Mouse (Mus musculus): ENCODE results near the gene Abhd11. TPM values are rescaled to one million over a fixed set of nuclear protein-coding genes. Genes with fewer than 3 reads are reported as not detected.

Abhd11 gene
- polyA plus RNA-seq, 2 experiments = 25.1 to 27.0 TPM

DNA sequence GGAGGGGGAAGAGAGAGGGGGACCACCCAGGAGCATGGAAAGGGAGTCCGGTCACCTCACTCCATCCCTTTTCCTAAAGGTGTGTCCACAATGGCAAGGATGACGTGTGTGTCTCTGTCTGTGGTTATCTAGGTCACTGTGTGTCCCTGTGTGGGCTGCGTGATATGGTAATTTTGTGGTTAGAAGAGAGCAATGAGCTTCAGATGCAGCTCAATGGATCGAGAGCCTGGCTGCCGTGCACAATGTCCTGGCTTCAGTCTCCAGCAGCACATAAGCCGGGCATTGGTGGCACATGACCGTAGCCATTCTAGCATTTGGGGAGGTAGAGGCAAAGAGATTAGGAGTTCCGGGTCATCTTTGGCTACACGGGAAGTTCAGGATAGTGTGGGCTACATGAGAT is 30.6 kb downstream of the Abhd11 start:
- TF ChIP-seq CTCF (IDR thresholded peaks at IDR 0.05; ENCODE audit: low read depth) = no peak
- TF ChIP-seq EP300 (IDR thresholded peaks at IDR 0.05; ENCODE audit: low read depth) = no peak
- ATAC-seq (ENCODE audit: insufficient read depth) = 0 out of 2 replicates have a peak, but pooled peaks have one; percentile 14
- Histone ChIP-seq H3K27ac (no peak overlapping the region), H3K4me3 (ENCODE audit: insufficient read depth in 1 of 2, low read depth in 2 of 2, low read length in 2 of 2) (no peak overlapping the region), H3K36me3 (replicated peaks; ENCODE audit: control insufficient read depth, insufficient read depth, low read depth) (no peaks in the 10 kb centered on the region), H3K9me3 (ENCODE audit: control insufficient read depth, low read length) (no peaks in the 10 kb centered on the region), H3K9ac (replicated peaks) (no peak overlapping the region), H3K4me1 (replicated peaks; ENCODE audit: control insufficient read depth in 2 of 2, insufficient read depth in 2 of 2, low read length in 1 of 2) (peaks cover 5 to 26% of the 10 kb centered on the region in 2 experiments), H3K27me3 (ENCODE audit: control insufficient read depth, insufficient read depth, low read length) (no peaks in the 10 kb centered on the region), H3K4me2 (ENCODE audit: low read depth) (peak overlapping the region; percentile 12; the same call in 1 of the 2 replicates)
- DNase-seq (ENCODE audit: low read depth in 3 of 3, low spot score in 3 of 3) = no peak
- WGBS (ENCODE audit: insufficient replicate concordance) = 31% methylated on average over 9 of the region's 9 CpGs

DNA sequence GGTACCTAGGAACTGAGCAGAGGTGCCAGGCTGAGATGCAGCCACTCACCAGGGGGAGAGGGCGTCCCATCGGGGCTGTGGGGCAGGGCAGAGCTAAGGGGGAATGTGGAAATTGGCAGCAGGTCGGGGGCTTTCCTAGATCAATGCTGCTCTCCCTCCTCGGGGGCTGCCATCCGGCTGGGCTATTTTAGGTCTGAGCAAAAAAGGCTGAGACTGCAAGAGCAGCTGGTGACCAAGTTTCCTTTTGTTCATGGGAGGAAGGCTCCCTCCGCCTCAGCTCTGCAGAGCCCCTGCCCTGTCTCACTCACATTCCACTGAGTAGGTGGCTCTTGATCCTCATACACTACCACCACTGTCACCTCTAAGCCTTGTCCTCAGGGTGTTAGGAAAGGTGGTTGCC is 31.1 kb downstream of the Abhd11 start:
- TF ChIP-seq CTCF (IDR thresholded peaks at IDR 0.05; ENCODE audit: low read depth) = no peak
- TF ChIP-seq EP300 (IDR thresholded peaks at IDR 0.05; ENCODE audit: low read depth) = no peak
- H3K9me3 ChIP-seq (ENCODE audit: control insufficient read depth, low read length) = no peaks in the 10 kb centered on the region

DNA sequence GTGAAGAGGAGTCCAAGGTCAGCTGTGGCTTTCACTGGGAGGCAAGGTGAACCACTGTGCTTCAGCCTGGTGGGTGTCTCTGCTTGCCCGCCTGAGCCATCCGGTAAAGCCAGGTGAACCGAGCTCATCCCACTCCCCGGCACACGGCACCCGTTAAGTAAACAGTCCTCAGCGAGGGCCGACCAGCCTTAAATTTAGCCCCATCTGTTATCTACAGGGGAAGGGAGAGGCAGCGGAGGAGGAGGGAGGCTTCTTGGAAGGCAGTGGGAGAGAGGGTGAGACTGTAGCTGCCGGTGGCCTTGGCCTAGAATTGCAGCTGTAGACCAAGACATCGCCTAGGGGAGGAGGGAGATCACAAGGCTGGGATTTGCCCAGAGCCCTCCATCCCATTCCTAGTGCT is 31.8 kb downstream of the Abhd11 start:
- 27% methylated on average over 11 of the region's 11 CpGs for WGBS (ENCODE audit: insufficient replicate concordance)
- DNase-seq (ENCODE audit: low read depth in 3 of 3, low spot score in 3 of 3) (no peak), ATAC-seq (ENCODE audit: insufficient read depth) (no peak)
- Histone ChIP-seq H3K9ac (replicated peaks) (no peak overlapping the region), H3K36me3 (replicated peaks; ENCODE audit: control insufficient read depth, insufficient read depth, low read depth) (no peaks in the 10 kb centered on the region), H3K27me3 (ENCODE audit: control insufficient read depth, insufficient read depth, low read length) (no peaks in the 10 kb centered on the region), H3K4me3 (ENCODE audit: insufficient read depth in 1 of 2, low read depth in 2 of 2, low read length in 2 of 2) (no peak overlapping the region), H3K4me1 (replicated peaks; ENCODE audit: control insufficient read depth in 2 of 2, insufficient read depth in 2 of 2, low read length in 1 of 2) (peaks cover 5 to 26% of the 10 kb centered on the region in 2 experiments), H3K27ac (no peak overlapping the region), H3K4me2 (ENCODE audit: low read depth) (no peak overlapping the region), H3K9me3 (ENCODE audit: control insufficient read depth, low read length) (no peaks in the 10 kb centered on the region)
- TF ChIP-seq CTCF (IDR thresholded peaks at IDR 0.05; ENCODE audit: low read depth) (no peak), EP300 (IDR thresholded peaks at IDR 0.05; ENCODE audit: low read depth) (no peak)

More for the DNA sequence above, 31.1 kb downstream of the Abhd11 start:
- no peaks in the 10 kb centered on the region for H3K36me3 ChIP-seq (replicated peaks; ENCODE audit: control insufficient read depth, insufficient read depth, low read depth)
- 37% methylated on average over 6 of the region's 6 CpGs for WGBS (ENCODE audit: insufficient replicate concordance)
- DNase-seq (ENCODE audit: low read depth in 3 of 3, low spot score in 3 of 3) (no peak), ATAC-seq (ENCODE audit: insufficient read depth) (no peak)
- H3K27ac ChIP-seq = no peak overlapping the region
- peaks cover 5 to 26% of the 10 kb centered on the region in 2 experiments for H3K4me1 ChIP-seq (replicated peaks; ENCODE audit: control insufficient read depth in 2 of 2, insufficient read depth in 2 of 2, low read length in 1 of 2)
- no peaks in the 10 kb centered on the region for H3K27me3 ChIP-seq (ENCODE audit: control insufficient read depth, insufficient read depth, low read length)
- no peak overlapping the region for H3K9ac ChIP-seq (replicated peaks)
- no peak overlapping the region for H3K4me3 ChIP-seq (ENCODE audit: insufficient read depth in 1 of 2, low read depth in 2 of 2, low read length in 2 of 2)
- H3K4me2 ChIP-seq (ENCODE audit: low read depth) = peak overlapping the region; percentile 12; the same call in 1 of the 2 replicates

DNA sequence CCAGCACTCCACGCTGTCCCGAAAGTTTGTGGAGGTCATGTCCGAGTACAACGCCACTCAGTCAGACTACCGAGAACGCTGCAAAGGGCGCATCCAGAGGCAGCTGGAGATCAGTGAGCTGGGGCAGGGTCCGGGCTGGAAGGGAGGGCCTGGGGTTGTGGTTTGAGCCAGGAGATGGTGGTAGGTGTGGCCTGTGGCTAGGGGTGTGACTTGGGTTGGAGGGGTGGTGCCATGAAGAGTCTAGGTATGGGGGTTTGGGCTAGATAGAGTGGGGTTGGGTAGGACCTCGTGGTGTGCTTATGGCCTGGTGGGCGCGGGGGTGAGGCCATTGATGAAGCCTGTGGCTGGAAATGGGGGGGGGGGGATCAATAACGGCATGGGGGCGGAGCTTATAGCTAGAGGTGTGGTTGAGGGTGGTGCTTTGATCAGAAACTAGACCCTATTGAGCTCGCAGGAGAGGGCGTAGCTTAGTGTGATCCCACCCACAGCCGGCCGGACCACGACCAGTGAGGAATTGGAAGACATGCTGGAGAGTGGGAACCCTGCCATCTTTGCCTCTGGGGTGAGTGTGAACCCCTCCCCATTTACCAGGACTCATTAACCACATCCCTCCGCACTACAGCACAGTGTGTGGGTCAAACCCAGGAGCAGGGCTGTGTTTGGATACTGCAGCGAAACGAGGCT is 33.3 kb downstream of the Abhd11 start:
- Histone ChIP-seq H3K9ac (replicated peaks) (no peak overlapping the region; the same call in 1 of the 2 replicates), H3K4me2 (ENCODE audit: low read depth) (peak overlapping the region; percentile 57), H3K4me3 (ENCODE audit: insufficient read depth in 1 of 2, low read depth in 2 of 2, low read length in 2 of 2) (peak overlapping the region; percentile 17 to 27), H3K9me3 (ENCODE audit: control insufficient read depth, low read length) (no peaks in the 10 kb centered on the region), H3K36me3 (replicated peaks; ENCODE audit: control insufficient read depth, insufficient read depth, low read depth) (no peaks in the 10 kb centered on the region), H3K27me3 (ENCODE audit: control insufficient read depth, insufficient read depth, low read length) (no peaks in the 10 kb centered on the region), H3K27ac (no peak overlapping the region), H3K4me1 (replicated peaks; ENCODE audit: control insufficient read depth in 2 of 2, insufficient read depth in 2 of 2, low read length in 1 of 2) (peaks cover 5 to 24% of the 10 kb centered on the region in 2 experiments)
- 34% methylated on average over 21 of the region's 21 CpGs for WGBS (ENCODE audit: insufficient replicate concordance)
- peak; percentile 71; the same call in 1 of the 2 replicates for ATAC-seq (ENCODE audit: insufficient read depth)
- no peak for DNase-seq (ENCODE audit: low read depth in 3 of 3, low spot score in 3 of 3)
- TF ChIP-seq EP300 (IDR thresholded peaks at IDR 0.05; ENCODE audit: low read depth) (no peak), CTCF (IDR thresholded peaks at IDR 0.05; ENCODE audit: low read depth) (no peak)

DNA sequence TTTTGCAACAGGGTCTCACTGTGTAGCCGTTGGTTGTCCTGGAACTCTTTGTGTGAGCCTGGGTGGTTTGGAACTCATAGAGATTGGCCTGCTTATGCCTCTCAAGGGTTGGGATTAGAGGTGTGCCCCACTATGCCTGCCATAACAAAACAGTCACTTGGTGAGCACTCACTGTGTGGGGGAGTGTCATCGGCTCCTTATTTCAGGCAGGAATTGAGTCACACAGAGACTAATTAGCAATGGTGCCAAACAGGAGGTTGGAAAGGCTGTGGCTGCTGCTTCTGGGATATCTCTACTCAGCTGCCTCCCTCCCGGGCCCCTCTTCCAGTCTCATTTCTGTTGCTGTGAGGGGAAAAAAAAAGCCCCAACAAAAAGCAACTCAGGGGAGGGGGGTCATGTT is 35.6 kb downstream of the Abhd11 start:
- H3K9me3 ChIP-seq (ENCODE audit: control insufficient read depth, low read length) = no peaks in the 10 kb centered on the region
- DNase-seq (ENCODE audit: low read depth in 3 of 3, low spot score in 3 of 3) (no peak), ATAC-seq (ENCODE audit: insufficient read depth) (no peak)
- no peak overlapping the region for H3K4me2 ChIP-seq (ENCODE audit: low read depth)
- H3K27ac ChIP-seq = no peak overlapping the region
- no peak overlapping the region for H3K9ac ChIP-seq (replicated peaks)
- peaks cover 5 to 21% of the 10 kb centered on the region in 2 experiments for H3K4me1 ChIP-seq (replicated peaks; ENCODE audit: control insufficient read depth in 2 of 2, insufficient read depth in 2 of 2, low read length in 1 of 2)
- 69% methylated on average over 3 of the region's 3 CpGs for WGBS (ENCODE audit: insufficient replicate concordance)
- no peaks in the 10 kb centered on the region for H3K36me3 ChIP-seq (replicated peaks; ENCODE audit: control insufficient read depth, insufficient read depth, low read depth)
- no peak for TF ChIP-seq EP300 (IDR thresholded peaks at IDR 0.05; ENCODE audit: low read depth)
- no peak for TF ChIP-seq CTCF (IDR thresholded peaks at IDR 0.05; ENCODE audit: low read depth)
- H3K27me3 ChIP-seq (ENCODE audit: control insufficient read depth, insufficient read depth, low read length) = no peaks in the 10 kb centered on the region
- H3K4me3 ChIP-seq (ENCODE audit: insufficient read depth in 1 of 2, low read depth in 2 of 2, low read length in 2 of 2) = no peak overlapping the region
